Mouse (Mus musculus) MEL (cell line): ENCODE results near the gene Ube2m. TPM values are rescaled to one million over a fixed set of nuclear protein-coding genes. Genes with fewer than 3 reads are reported as not detected.

Experiments used
- DNase-seq: peaks from one replicate; pipeline ENCODE4 v3.0.0; 2011; ENCODE audit warnings: low read depth, low spot score
- H3K27ac ChIP-seq: 2 replicates; pipeline ENCODE4 v1.5.1; 2012; ENCODE audit warnings: low read depth, mild to moderate bottlenecking, control low read depth, low read length, moderate library complexity; ENCODE audit not compliant: control insufficient read depth
- H3K27me3 ChIP-seq, 2 experiments: fragments of 150-350 bp in 1 of 2; sonication (generic) in 1 of 2; 2 replicates each; pipeline ENCODE4 v1.6.1; 2012; ENCODE audit warnings: low read length in 2 of 2, mild to moderate bottlenecking in 2 of 2, improper control_type of control experiment in 1 of 2, moderate library complexity in 1 of 2; ENCODE audit not compliant: insufficient read depth in 2 of 2, control insufficient read depth in 1 of 2
- H3K36me3 ChIP-seq, 2 experiments: 2 replicates each; pipeline ENCODE4 v1.6.1; 2012 to 2014; ENCODE audit warnings: low read length in 2 of 2, improper control_type of control experiment in 1 of 2, inconsistent platforms in 1 of 2, mild to moderate bottlenecking in 1 of 2; ENCODE audit not compliant: insufficient read depth in 2 of 2, control insufficient read depth in 1 of 2
- H3K4me1 ChIP-seq, 2 experiments: fragments of 150-350 bp in 1 of 2; sonication (generic) in 1 of 2; 2 replicates each; pipeline ENCODE4 v1.6.1; 2012; ENCODE audit warnings: low read length in 2 of 2, improper control_type of control experiment in 1 of 2, mild to moderate bottlenecking in 1 of 2; ENCODE audit not compliant: insufficient read depth in 2 of 2, control insufficient read depth in 1 of 2
- H3K4me3 ChIP-seq, 2 experiments: fragments of 150-350 bp in 1 of 2; sonication (generic) in 1 of 2; 2 replicates each; pipeline ENCODE4 v1.5.1; 2012; ENCODE audit warnings: low read depth in 2 of 2, low read length in 2 of 2, mild to moderate bottlenecking in 2 of 2, moderate library complexity in 2 of 2, control low read depth in 1 of 2, improper control_type of control experiment in 1 of 2; ENCODE audit not compliant: control insufficient read depth in 1 of 2, insufficient read depth in 1 of 2
- H3K79me2 ChIP-seq: 2 replicates; pipeline ENCODE4 v1.6.1; 2012; ENCODE audit warnings: mild to moderate bottlenecking, low read length, moderate library complexity; ENCODE audit not compliant: control insufficient read depth, poor library complexity, insufficient read depth
- H3K9ac ChIP-seq: 2 replicates; pipeline ENCODE4 v1.6.1; 2012; ENCODE audit warnings: low read depth, mild to moderate bottlenecking, control low read depth, low read length, moderate library complexity; ENCODE audit not compliant: control insufficient read depth, poor library complexity, severe bottlenecking
- H3K9me3 ChIP-seq: fragments of 150-350 bp; sonication (generic); replicated peaks from 2 replicates; pipeline ENCODE4 v1.6.1; 2012; ENCODE audit warnings: mild to moderate bottlenecking, low read length, improper control_type of control experiment, moderate library complexity; ENCODE audit not compliant: insufficient read depth
- BHLHE40 ChIP-seq: IDR thresholded peaks from 2 replicates; pipeline ENCODE4 v1.6.1; 2012; ENCODE audit warnings: low read depth, mild to moderate bottlenecking, inconsistent platforms, low read length, improper control_type of control experiment, borderline replicate concordance
- CTCF ChIP-seq, 3 experiments: IDR thresholded peaks in 2 of 3; conservative IDR thresholded peaks in 1 of 3; 2 replicates each; pipeline ENCODE4 v1.5.1; 2011 to 2012; ENCODE audit warnings: low read length in 3 of 3, low read depth in 2 of 3, mild to moderate bottlenecking in 2 of 3, improper control_type of control experiment in 1 of 3, inconsistent platforms in 1 of 3, mixed read lengths in 1 of 3, moderate library complexity in 1 of 3; ENCODE audit not compliant: control insufficient read depth in 1 of 3, insufficient read depth in 1 of 3, poor library complexity in 1 of 3, severe bottlenecking in 1 of 3
- E2F4 ChIP-seq: IDR thresholded peaks from 2 replicates; pipeline ENCODE4 v1.6.1; 2011; ENCODE audit warnings: low read depth, low read length, improper control_type of control experiment, borderline replicate concordance
- ETS1 ChIP-seq: IDR thresholded peaks from 2 replicates; pipeline ENCODE4 v1.6.1; 2012; ENCODE audit warnings: low read depth, mild to moderate bottlenecking, inconsistent platforms, low read length, improper control_type of control experiment, moderate library complexity
- GATA1 ChIP-seq: IDR thresholded peaks from 2 replicates; pipeline ENCODE4 v1.6.1; 2011; ENCODE audit warnings: low read depth, low read length, improper control_type of control experiment
- KAT2A ChIP-seq: conservative IDR thresholded peaks from 2 replicates; pipeline ENCODE4 v1.6.1; 2012; ENCODE audit warnings: low read depth, low read length, improper control_type of control experiment, inconsistent platforms
- MAX ChIP-seq: IDR thresholded peaks from 2 replicates; pipeline ENCODE4 v1.6.1; 2011; ENCODE audit warnings: low read length, improper control_type of control experiment
- MXI1 ChIP-seq: IDR thresholded peaks from 2 replicates; pipeline ENCODE4 v1.6.1; 2011; ENCODE audit warnings: mild to moderate bottlenecking, low read depth, low read length, improper control_type of control experiment
- MYC ChIP-seq: IDR thresholded peaks from 2 replicates; pipeline ENCODE4 v1.6.1; 2011; ENCODE audit warnings: low read depth, mild to moderate bottlenecking, low read length, improper control_type of control experiment, moderate library complexity
- NELFE ChIP-seq: IDR thresholded peaks from 2 replicates; pipeline ENCODE4 v1.6.1; 2011; ENCODE audit warnings: low read depth, low read length, improper control_type of control experiment
- POLR2A ChIP-seq, 2 experiments: IDR thresholded peaks; 2 replicates each; pipeline ENCODE4 v1.6.1; 2011 to 2012; ENCODE audit warnings: low read length in 2 of 2, mild to moderate bottlenecking in 2 of 2, control low read depth in 1 of 2, improper control_type of control experiment in 1 of 2, low read depth in 1 of 2, moderate library complexity in 1 of 2; ENCODE audit not compliant: control insufficient read depth in 1 of 2, insufficient read depth in 1 of 2, poor library complexity in 1 of 2
- POLR2AphosphoS2 ChIP-seq: IDR thresholded peaks from 2 replicates; pipeline ENCODE4 v1.6.1; 2011; ENCODE audit warnings: low read length, improper control_type of control experiment
- RAD21 ChIP-seq: IDR thresholded peaks from 2 replicates; pipeline ENCODE4 v1.6.1; 2011; ENCODE audit warnings: mild to moderate bottlenecking, low read depth, low read length, improper control_type of control experiment
- SMC3 ChIP-seq: IDR thresholded peaks from 2 replicates; pipeline ENCODE4 v1.6.1; 2011; ENCODE audit warnings: low read depth, low read length, improper control_type of control experiment
- TAL1 ChIP-seq: IDR thresholded peaks from 2 replicates; pipeline ENCODE4 v1.6.1; 2012; ENCODE audit warnings: mild to moderate bottlenecking, inconsistent platforms, low read length, moderate library complexity, mixed read lengths
- TBP ChIP-seq: IDR thresholded peaks from 2 replicates; pipeline ENCODE4 v1.8.0; 2011; ENCODE audit warnings: low read depth, low read length, improper control_type of control experiment
- TCF12 ChIP-seq: IDR thresholded peaks from 2 replicates; pipeline ENCODE4 v1.6.1; 2014; ENCODE audit warnings: low read depth, mild to moderate bottlenecking, inconsistent platforms, low read length, improper control_type of control experiment, moderate library complexity
- USF1 ChIP-seq: IDR thresholded peaks from 2 replicates; pipeline ENCODE4 v1.6.1; 2014; ENCODE audit warnings: low read depth, mild to moderate bottlenecking, inconsistent platforms, low read length, improper control_type of control experiment, moderate library complexity
- ZC3H11A ChIP-seq: IDR thresholded peaks from 2 replicates; pipeline ENCODE4 v1.6.1; 2012; ENCODE audit warnings: low read depth, mild to moderate bottlenecking, inconsistent platforms, low read length, improper control_type of control experiment
- ZMIZ1 ChIP-seq: IDR thresholded peaks from 2 replicates; pipeline ENCODE4 v1.6.1; 2012; ENCODE audit warnings: low read depth, mild to moderate bottlenecking, inconsistent platforms, low read length, improper control_type of control experiment, moderate library complexity
- ZNF384 ChIP-seq: IDR thresholded peaks from 2 replicates; pipeline ENCODE4 v1.6.1; 2012; ENCODE audit warnings: low read depth, mild to moderate bottlenecking, inconsistent platforms, low read length, improper control_type of control experiment
- polyA plus RNA-seq, 2 experiments: library from polyadenylated mRNA; stranded (reverse) in 1 of 2; unstranded in 1 of 2; fragments of >175 nt in 1 of 2; fragments of >200 nt in 1 of 2; gene quantifications; 2 replicates each; pipeline versions ENCODE4 v1.2.1 to v1.2.4; 2012; ENCODE audit warnings: low replicate concordance in 2 of 2, low read depth in 1 of 2; ENCODE audit not compliant: insufficient read length in 2 of 2, insufficient read depth in 1 of 2, missing spikeins in 1 of 2
- total RNA-seq: library from RNA; depleted of rRNA; stranded (reverse); fragments of 300-350 nt; gene quantifications from 2 replicates; pipeline ENCODE4 v1.2.3, GENCODE M21; 2012

Ube2m gene
- total and polyA plus RNA-seq, 3 experiments = 134 to 336 TPM; not detected in 1

- no peak overlapping the region for H3K4me3 ChIP-seq
- no peak overlapping the region for H3K9ac ChIP-seq
- H3K36me3 ChIP-seq = no peaks in the 10 kb centered on the region
- no peak for TF ChIP-seq MAX
- no peak for TF ChIP-seq BHLHE40
- TF ChIP-seq ETS1 = no peak
- no peak for TF ChIP-seq KAT2A
- no peak for TF ChIP-seq NELFE
- TF ChIP-seq TAL1 = no peak
- TF ChIP-seq ZNF384 = no peak
- TF ChIP-seq TBP = no peak
- no peak for TF ChIP-seq RAD21
- TF ChIP-seq MYC = no peak
- TF ChIP-seq USF1 = no peak
- no peak for TF ChIP-seq CTCF (IDR thresholded peaks at IDR 0.05 in 2 of 3, conservative IDR thresholded peaks at IDR 0.05 in 1 of 3; ENCODE audit: control insufficient read depth in 1 of 3, insufficient read depth in 1 of 3, low read depth in 2 of 3, low read length in 3 of 3, poor library complexity in 1 of 3, severe bottlenecking in 1 of 3)
- TF ChIP-seq E2F4 = no peak
- no peak for TF ChIP-seq GATA1
- no peak for TF ChIP-seq POLR2A (IDR thresholded peaks at IDR 0.05; ENCODE audit: control insufficient read depth in 1 of 2, insufficient read depth in 1 of 2, low read depth in 1 of 2, low read length in 2 of 2, poor library complexity in 1 of 2)
- TF ChIP-seq TCF12 = no peak
- TF ChIP-seq MXI1 = no peak
- TF ChIP-seq POLR2AphosphoS2 = no peak
- no peak for TF ChIP-seq ZMIZ1
- DNase-seq = no peak
- H3K79me2 ChIP-seq = no peaks in the 10 kb centered on the region
- no peaks in the 10 kb centered on the region for H3K9me3 ChIP-seq
- H3K27me3 ChIP-seq = no peaks in the 10 kb centered on the region
- H3K27ac ChIP-seq = no peak overlapping the region
- no peaks in the 10 kb centered on the region for H3K4me1 ChIP-seq
Observed at GRCm38 (mm10) chr7:12993148-12993547, 44.9 kb downstream of the Ube2m start.

- DNase-seq = peak; percentile 69
Observed at GRCm38 (mm10) chr7:12992222-12992621, 45.9 kb downstream of the Ube2m start.

More at GRCm38 (mm10) chr7:12992222-12992621, 45.9 kb downstream of the Ube2m start:
- TF ChIP-seq E2F4 (no peak), SMC3 (peak; percentile 56), CTCF (IDR thresholded peaks at IDR 0.05 in 2 of 3, conservative IDR thresholded peaks at IDR 0.05 in 1 of 3; ENCODE audit: control insufficient read depth in 1 of 3, insufficient read depth in 1 of 3, low read depth in 2 of 3, low read length in 3 of 3, poor library complexity in 1 of 3, severe bottlenecking in 1 of 3) (peak in 2 of 3 experiments; percentile 72 to 76; a peak in 4 of 6 replicates), RAD21 (peak; percentile 69), ZC3H11A (peak; percentile 51)
- H3K36me3 ChIP-seq = peaks cover 0 to 2% of the 10 kb centered on the region in 2 experiments; a peak in 2 of 4 replicates
- no peaks in the 10 kb centered on the region for H3K27me3 ChIP-seq
- no peaks in the 10 kb centered on the region for H3K9me3 ChIP-seq
- H3K4me3 ChIP-seq = no peak overlapping the region
- H3K27ac ChIP-seq = no peak overlapping the region
- no peak overlapping the region for H3K9ac ChIP-seq
- H3K79me2 ChIP-seq = no peaks in the 10 kb centered on the region
- H3K4me1 ChIP-seq = peaks cover 2 to 6% of the 10 kb centered on the region in 2 experiments; a peak in 3 of 4 replicates
